Mouse (Mus musculus) right cerebral cortex, postnatal 25 days (tissue): ENCODE measurements at regions not wholly inside any gene's neighbourhood (a gene's known extent, or its start where the extent isn't known, plus 50 kb on each side); places are given as distances from the start of the nearest gene placed in this dataset.
A peak's percentile ranks its signal among the peaks of the same experiment; 100 is the strongest.

Source experiments
- DNase-seq: peaks from one replicate; pipeline ENCODE4 v3.0.0; 2022

GRCm38 (mm10) chr16:62681880-62682279 lies 104.7 kb downstream of the Nsun3 start:
- DNase-seq, result no peak

GRCm38 (mm10) chr16:62676815-62677214 lies 109.8 kb downstream of the Nsun3 start:
- no peak for DNase-seq

GRCm38 (mm10) chr16:62657383-62657782 lies 129.2 kb downstream of the Nsun3 start:
- no peak for DNase-seq

GRCm38 (mm10) chr16:62654436-62654835 lies 132.2 kb downstream of the Nsun3 start:
- no peak for DNase-seq

- DNase-seq, result no peak
Observed at GRCm38 (mm10) chr16:62653817-62654216, 132.8 kb downstream of the Nsun3 start.

GRCm38 (mm10) chr16:62652769-62653465 lies 133.7 kb downstream of the Nsun3 start:
- no peak for DNase-seq

GRCm38 (mm10) chr16:62650856-62651255 lies 135.8 kb downstream of the Nsun3 start:
- no peak for DNase-seq

GRCm38 (mm10) chr16:62648326-62648725 lies 138.3 kb downstream of the Nsun3 start:
- DNase-seq, result no peak

GRCm38 (mm10) chr16:62646113-62646512 lies 140.5 kb downstream of the Nsun3 start:
- peak; percentile 6 for DNase-seq

GRCm38 (mm10) chr16:62642859-62643403 lies 143.7 kb downstream of the Nsun3 start:
- DNase-seq, result peak; percentile 8

- no peak for DNase-seq
Observed at GRCm38 (mm10) chr16:62623938-62624337, 162.7 kb downstream of the Nsun3 start.

GRCm38 (mm10) chr16:62610873-62611272 lies 175.7 kb downstream of the Nsun3 start:
- no peak for DNase-seq

GRCm38 (mm10) chr16:62608617-62609016 lies 178.0 kb downstream of the Nsun3 start:
- no peak for DNase-seq

GRCm38 (mm10) chr16:62605920-62606319 lies 180.7 kb downstream of the Nsun3 start:
- no peak for DNase-seq

- peak; percentile 15 for DNase-seq
Observed at GRCm38 (mm10) chr16:62562051-62562450, 224.6 kb downstream of the Nsun3 start.

GRCm38 (mm10) chr16:62543156-62543555 lies 243.5 kb downstream of the Nsun3 start:
- no peak for DNase-seq

- DNase-seq, result no peak
Observed at GRCm38 (mm10) chr16:62537730-62538479, 248.7 kb downstream of the Nsun3 start.

GRCm38 (mm10) chr16:62509321-62509720 lies 277.3 kb downstream of the Nsun3 start:
- no peak for DNase-seq

- peak; percentile 8 for DNase-seq
Observed at GRCm38 (mm10) chr16:62506725-62507482, 279.7 kb downstream of the Nsun3 start.

- DNase-seq, result no peak
Observed at GRCm38 (mm10) chr16:62500870-62501269, 285.7 kb downstream of the Nsun3 start.

GRCm38 (mm10) chr16:62500334-62500733 lies 286.3 kb downstream of the Nsun3 start:
- peak; percentile 17 for DNase-seq

GRCm38 (mm10) chr16:62498761-62499160 lies 287.9 kb downstream of the Nsun3 start:
- no peak for DNase-seq

- no peak for DNase-seq
Observed at GRCm38 (mm10) chr16:62496697-62497096, 289.9 kb downstream of the Nsun3 start.
